Mouse (Mus musculus): ENCODE measurements at regions not wholly inside any gene's neighbourhood (a gene's known extent, or its start where the extent isn't known, plus 50 kb on each side); places are given as distances from the start of the nearest gene placed in this dataset.

- peak; percentile 28 for DNase-seq (ENCODE audit: low spot score)
These were observed 136.7 kb downstream of the Gm10295 start for GRCm38 (mm10) chr7:71214500-71215055.

DNA sequence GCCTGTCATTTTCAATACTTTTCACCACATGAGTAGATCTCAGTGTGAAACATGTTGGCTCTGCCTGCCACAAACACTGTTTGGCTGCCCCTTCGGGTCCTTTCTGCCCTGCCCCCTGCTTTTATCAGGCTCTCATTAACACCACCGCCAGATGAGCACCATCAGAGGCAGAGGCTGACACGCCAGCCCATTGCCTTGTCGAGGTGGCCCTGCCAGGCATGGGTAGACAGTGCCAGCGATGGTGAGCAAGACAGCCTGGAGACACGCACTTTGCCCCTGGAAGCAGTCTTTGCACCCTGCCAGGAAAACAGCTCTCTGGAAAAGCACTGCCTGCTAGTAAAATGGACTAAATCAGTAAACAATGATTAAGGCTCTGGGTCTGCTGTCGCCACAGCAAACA lies 158.2 kb downstream of the Gm10295 start:
- DNase-seq (ENCODE audit: low spot score), result peak; percentile 64

GRCm38 (mm10) chr7:71190161-71190711 lies 161.0 kb downstream of the Gm10295 start:
- no peak for DNase-seq (ENCODE audit: low spot score)

- DNase-seq (ENCODE audit: low spot score), result no peak
These were observed 161.5 kb downstream of the Gm10295 start for GRCm38 (mm10) chr7:71189757-71190156.

DNA sequence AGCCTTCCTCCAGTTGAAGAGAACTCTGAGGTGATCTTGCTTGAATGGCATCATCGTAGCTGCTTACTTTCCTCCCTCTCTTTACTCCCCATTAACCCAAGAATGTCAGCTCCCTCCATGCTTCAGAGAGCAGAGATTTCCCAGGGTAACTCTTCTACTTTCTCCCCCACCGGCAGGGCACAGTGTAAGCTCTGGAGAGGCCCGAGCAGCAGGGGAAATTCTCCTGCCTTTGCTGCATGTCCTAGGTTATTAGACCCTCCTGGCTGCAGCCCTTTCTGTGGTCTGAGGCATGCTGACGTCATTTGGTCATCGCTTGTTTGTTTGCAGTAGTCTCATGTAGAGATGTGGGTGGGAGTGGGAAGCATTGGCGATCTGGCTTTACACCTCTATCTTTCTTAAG lies 163.2 kb downstream of the Gm10295 start:
- DNase-seq (ENCODE audit: low spot score), result no peak

DNA sequence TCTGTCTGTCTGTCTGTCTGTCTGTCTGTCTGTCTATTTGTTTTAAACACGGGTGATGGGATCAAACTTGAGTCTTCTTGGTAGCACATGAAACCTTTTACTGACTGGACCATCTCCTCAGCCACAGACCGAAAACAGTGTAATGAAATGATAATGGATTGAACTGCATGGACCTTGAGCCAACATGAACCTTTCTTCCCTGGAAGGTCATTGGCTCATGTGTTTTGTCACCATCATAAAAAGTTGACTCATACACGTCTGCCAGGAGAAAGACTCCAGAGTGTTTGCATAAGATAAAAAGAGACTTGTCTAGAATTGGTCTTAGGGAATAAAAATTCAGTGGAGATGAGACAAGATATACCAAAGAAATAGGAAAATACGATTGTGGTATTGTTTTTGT lies 176.4 kb downstream of the Gm10295 start:
- DNase-seq (ENCODE audit: low spot score), result no peak

DNA sequence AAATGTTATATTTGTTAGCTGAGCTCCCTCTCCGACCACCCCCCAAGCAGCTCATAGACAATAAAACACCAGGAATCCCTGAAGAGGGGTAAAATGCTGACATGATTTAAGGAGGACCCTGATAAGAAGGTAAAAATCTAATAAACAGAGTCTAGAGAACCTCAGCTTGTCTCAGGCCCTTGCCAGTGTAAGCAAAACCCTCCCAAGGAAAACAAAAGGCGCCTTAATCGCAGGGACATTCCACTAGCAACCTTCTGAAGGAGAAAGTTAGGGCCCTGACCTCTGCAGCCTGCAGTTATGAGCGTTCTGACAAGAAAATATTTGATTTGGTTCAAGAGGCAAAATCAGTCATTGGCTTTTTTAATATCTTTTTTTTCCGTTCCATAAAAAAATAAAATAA lies 212.2 kb downstream of the Gm10295 start:
- no peak for DNase-seq (ENCODE audit: low spot score)

DNA sequence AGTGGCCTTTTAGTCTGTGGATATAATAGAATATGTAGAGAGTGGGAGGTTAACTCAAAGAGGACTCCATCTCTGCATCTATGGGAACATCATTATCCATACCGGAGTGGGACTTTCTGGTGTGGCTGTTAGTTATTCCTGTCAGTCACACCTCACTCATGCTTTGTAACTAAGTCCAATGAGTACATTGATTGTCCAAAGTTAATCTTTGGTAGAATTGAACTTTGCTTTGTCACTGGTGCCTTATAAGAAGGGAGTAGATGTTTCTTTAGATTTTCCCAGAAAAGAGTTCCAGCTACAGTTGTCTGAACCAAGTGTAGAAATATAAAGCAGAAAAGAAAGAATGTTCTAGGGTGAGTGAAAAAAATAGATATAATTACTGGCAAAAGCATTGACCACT lies 221.3 kb downstream of the Gm10295 start:
- DNase-seq (ENCODE audit: low spot score), result no peak

GRCm38 (mm10) chr7:71128928-71129327 lies 222.4 kb downstream of the Gm10295 start:
- no peak for DNase-seq (ENCODE audit: low spot score)

DNA sequence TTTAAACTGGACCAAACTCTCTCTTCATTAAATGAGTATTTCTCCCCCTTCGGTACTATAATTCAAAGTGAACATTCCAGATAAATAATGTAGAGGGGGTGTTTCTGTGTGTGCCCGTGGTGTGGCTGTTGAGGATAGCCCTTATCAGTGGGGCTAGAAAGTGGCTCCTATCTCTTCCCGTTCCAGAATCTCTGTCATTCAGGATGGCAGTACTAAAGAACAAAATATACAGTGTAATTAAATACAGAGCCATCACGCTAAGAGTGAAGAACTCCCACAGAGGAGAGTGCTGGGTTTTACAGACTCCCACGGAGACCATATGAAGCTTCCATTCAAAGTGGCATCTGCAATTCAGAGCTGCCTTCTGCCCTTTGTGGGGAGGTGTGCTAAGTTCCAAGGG lies 229.8 kb downstream of the Gm10295 start:
- DNase-seq (ENCODE audit: low spot score), result no peak

- no peak for DNase-seq (ENCODE audit: low spot score)
These were observed 230.3 kb downstream of the Gm10295 start for GRCm38 (mm10) chr7:71120975-71121374.

GRCm38 (mm10) chr7:71119987-71120386 lies 231.3 kb downstream of the Gm10295 start:
- DNase-seq (ENCODE audit: low spot score), result no peak

- no peak for DNase-seq (ENCODE audit: low spot score)
These were observed 244.2 kb downstream of the Gm10295 start for GRCm38 (mm10) chr7:71107101-71107500.

GRCm38 (mm10) chr7:71100266-71100665 lies 251.0 kb downstream of the Gm10295 start:
- DNase-seq (ENCODE audit: low spot score), result no peak

- DNase-seq (ENCODE audit: low spot score), result no peak
These were observed 253.0 kb downstream of the Gm10295 start for GRCm38 (mm10) chr7:71098276-71098675.

- peak; percentile 18 for DNase-seq (ENCODE audit: low spot score)
These were observed 257.9 kb downstream of the Gm10295 start for GRCm38 (mm10) chr7:71093301-71093939.

GRCm38 (mm10) chr7:71092825-71093224 lies 258.5 kb downstream of the Gm10295 start:
- DNase-seq (ENCODE audit: low spot score), result no peak

DNA sequence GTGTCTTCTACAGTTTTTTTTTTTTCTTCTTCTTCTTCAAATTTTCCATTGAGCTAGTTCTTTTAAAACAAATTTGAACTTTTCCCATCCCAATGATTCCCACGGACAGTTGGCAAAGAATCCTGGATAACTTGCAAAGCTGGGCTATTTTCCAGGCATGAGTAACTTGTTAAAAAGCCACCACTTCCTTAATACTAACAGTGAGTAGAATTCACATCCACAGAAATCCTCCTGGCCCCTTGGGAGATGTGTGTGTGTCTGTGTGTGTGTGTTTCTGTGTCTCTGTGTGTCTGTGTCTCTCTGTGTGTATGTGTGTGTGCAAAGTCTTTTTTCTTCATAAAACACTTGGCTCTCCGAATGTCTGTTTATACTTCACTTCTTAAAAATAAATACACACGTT lies 259.0 kb downstream of the Gm10295 start:
- DNase-seq (ENCODE audit: low spot score), result peak; percentile 62

DNA sequence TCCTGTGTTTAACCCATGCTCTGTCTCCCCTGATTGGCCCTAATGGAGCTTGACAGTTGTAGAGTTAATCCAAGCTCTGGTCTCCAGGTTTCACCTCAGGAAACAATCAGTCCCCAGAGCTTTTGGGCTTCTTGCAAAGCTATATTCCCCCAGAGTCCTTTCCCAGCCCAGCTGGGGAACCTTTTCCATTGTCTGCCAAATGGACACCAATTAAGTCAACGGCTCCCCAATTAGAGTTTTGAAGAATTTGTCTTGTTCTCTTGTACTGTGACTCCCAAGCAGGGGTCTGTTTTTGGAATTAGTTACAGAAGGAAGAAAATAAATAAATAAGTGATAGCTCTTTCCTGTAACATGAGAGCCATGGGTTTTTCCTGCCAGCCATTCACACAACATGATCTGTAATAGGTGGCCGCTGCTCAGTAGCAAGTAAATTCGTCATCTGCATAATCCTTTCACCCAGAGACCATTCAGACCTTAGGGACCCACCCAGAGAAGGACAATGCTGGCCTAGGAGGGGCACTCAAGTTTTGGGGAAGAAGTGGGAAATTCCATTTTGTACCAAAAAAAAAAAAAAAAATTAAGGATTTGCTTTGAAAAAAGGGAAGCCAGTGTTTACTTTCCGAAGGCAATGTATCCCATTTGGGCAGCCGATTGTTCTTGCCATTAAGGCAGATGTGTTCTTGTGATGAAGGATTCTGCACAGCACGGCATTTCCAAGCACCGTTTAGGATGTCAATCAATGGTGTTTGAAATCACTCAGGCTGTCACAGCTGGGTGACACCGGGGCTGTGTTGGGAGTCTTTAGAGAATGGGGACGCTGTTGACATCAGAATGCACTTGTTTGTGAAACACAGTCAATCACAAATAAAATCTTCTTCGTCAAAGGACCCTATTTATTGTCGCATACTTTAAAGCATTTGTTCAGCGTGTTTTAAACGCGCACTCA lies 286.6 kb downstream of the Gm10295 start:
- DNase-seq (ENCODE audit: low spot score), result no peak

DNA sequence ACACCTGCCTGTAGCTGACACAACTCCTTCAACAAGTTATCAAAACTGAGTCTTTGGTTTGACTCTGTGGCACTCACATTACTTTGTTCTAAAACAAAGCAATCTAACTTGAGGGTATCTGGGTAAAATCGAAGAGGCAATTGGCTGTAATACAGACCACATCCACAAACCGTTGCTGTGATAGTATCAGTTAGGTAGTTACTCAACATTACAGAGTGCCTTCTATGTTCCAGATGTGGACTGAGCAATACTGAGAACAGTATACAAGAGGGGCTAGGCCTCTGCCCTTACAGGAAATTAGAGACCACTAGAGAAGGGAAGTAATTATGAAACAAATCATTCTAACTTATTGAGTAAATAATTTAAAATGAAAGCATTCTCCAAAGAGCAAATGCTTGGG lies 300.5 kb downstream of the Gm10295 start:
- no peak for DNase-seq (ENCODE audit: low spot score)

GRCm38 (mm10) chr7:71047201-71047600 lies 304.1 kb downstream of the Gm10295 start:
- DNase-seq (ENCODE audit: low spot score), result no peak

DNA sequence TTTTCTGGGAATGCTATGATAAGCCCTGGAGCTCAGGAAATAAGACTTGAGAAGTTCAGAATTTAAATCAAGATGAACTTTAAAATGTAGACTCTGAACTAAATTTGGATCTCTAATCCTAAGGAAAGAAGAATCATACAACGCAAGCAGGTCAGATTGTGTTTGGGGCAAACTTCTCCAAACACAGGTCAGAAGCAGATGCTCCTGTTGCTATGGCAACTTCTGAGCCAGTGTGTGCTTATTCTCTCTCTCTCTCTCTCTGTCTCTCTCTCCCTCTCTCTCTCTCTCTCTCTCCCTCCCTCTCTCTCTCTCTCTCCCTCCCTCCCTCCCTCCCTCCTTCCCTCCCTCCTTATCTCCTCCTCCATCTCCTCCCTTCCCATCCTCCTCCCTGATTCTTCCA lies 304.7 kb downstream of the Gm10295 start:
- DNase-seq (ENCODE audit: low spot score), result no peak

DNA sequence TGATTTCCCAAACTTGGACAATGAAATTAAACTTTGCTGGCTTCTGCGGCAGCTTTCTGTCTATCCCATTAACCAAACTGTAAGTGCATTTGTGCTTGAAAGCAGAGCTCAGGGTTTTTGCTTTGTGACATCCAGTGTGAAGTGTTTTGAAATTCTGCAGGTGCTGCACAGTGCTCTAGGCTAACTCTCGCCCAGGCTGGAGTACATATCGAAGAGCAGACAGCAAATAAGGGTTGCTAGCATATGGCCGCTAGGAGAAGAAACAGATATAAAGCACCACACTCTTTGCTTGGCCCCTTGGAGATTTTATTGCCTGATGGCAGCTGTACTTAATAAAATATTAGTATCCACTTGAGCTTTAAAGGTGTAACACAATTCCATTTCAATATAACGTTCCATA lies 307.5 kb downstream of the Gm10295 start:
- DNase-seq (ENCODE audit: low spot score), result no peak
